Mouse (Mus musculus) myocyte (in vitro differentiated cells): ENCODE data around the gene Tial1.

Source experiments
- CEBPB ChIP-seq: IDR thresholded peaks from 2 replicates; pipeline ENCODE4 v1.6.1; 2011; ENCODE audit warnings: mild to moderate bottlenecking, moderate library complexity; ENCODE audit not compliant: poor library complexity, insufficient read depth, severe bottlenecking
- MAX ChIP-seq: IDR thresholded peaks from one replicate; pipeline ENCODE4 v1.6.1; 2011; ENCODE audit warnings: low read depth, mild to moderate bottlenecking, control low read depth
- POLR2A ChIP-seq: IDR thresholded peaks from one replicate; pipeline ENCODE4 v1.6.1; 2011; ENCODE audit warnings: low read depth, mild to moderate bottlenecking, control low read depth, moderate library complexity; ENCODE audit not compliant: insufficient read length
- TCF12 ChIP-seq: IDR thresholded peaks from one replicate; pipeline ENCODE4 v1.6.1; 2011; ENCODE audit warnings: mild to moderate bottlenecking, control low read depth; ENCODE audit not compliant: poor library complexity, insufficient read depth, severe bottlenecking
- TCF3 ChIP-seq: IDR thresholded peaks from one replicate; pipeline ENCODE4 v1.6.1; 2011; ENCODE audit warnings: low read depth, control low read depth; ENCODE audit not compliant: insufficient read length

DNA sequence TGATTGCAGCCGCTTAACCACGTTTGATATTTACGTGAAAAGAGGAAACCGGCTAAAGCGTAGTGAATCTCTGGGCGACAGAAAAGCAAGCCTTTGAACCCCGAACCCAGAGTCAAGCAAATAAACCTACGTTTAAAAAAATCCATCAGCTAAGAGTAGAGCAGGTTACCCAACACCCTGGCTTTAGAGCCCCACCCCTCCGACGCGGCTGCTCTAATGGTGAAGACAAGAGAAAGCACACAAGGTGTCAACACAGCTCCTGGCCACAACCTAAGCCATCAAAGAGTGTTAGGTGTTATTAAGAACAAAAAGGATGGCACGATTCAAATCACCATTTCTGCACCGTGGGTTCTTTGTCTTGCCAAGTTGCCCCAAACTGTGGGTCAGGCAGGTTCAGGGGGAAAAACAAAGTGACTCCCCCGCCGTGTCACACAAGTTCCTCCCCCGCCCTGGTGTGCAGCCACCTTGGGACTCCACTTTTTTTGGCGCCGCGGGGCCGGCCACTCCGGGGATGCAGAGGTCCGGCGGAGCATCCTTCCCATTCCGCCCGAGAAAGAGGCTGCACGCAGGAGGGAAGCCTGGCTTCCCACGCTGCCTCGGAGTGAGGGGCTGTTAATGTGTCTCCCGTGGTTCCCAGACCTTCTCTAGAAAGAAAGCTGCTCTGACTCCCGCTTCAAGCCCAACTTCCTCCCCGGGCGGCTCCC is 44.1 kb downstream of the Tial1 start:
- TF ChIP-seq TCF12: no peak
- no peak for TF ChIP-seq MAX
- TF ChIP-seq POLR2A: no peak
- no peak for TF ChIP-seq TCF3
- TF ChIP-seq CEBPB: no peak
